Mouse (Mus musculus) duodenum, adult 2 months (tissue): ENCODE measurements around the gene Lypd6. TPM values are rescaled to one million over a fixed set of nuclear protein-coding genes. Genes with fewer than 3 reads are reported as not detected.

Source experiments
- polyA plus RNA-seq: library from polyadenylated mRNA; depleted of rRNA; stranded (reverse); fragments of >200 nt; gene quantifications from 2 replicates; pipeline ENCODE4 v1.2.3, GENCODE M21; 2012; ENCODE audit warnings: low replicate concordance; rRNA removed

The Lypd6 gene
- polyA plus RNA-seq: 2.1 and 4.4 TPM in 2 replicates

GRCm38 (mm10) chr2:50066246-50066967 is at the start of gene Lypd6:
Lypd6 (plus strand) TSS chr2:50066429.

Other genes with a start within 250 kb of the Lypd6 start
- gene Mmadhc, start 230.4 kb downstream of the Lypd6 start, polyA plus RNA-seq: 22.8 and 51.6 TPM in 2 replicates